Mouse (Mus musculus) hematopoietic stem cell, adult 5-6 weeks (primary cell): ENCODE measurements around the gene Znhit2. TPM values are rescaled to one million over a fixed set of nuclear protein-coding genes. Genes with fewer than 3 reads are reported as not detected.
A peak's percentile ranks its signal among the peaks of the same experiment; 100 is the strongest.

Experiments used
- ATAC-seq, 2 experiments: fragments of 125-278 bp in 1 of 2; replicated peaks in 1 of 2; 2 replicates each; pipeline ENCODE4 v1.8.0; 2016 to 2017; ENCODE audit warnings: inconsistent platforms in 2 of 2, mild to moderate bottlenecking in 2 of 2, moderate number of reproducible peaks in 2 of 2, low read depth in 1 of 2, moderate TSS enrichment in 1 of 2; ENCODE audit not compliant: low FRiP score in 2 of 2, poor library complexity in 2 of 2, severe bottlenecking in 2 of 2, insufficient read depth in 1 of 2, low TSS enrichment in 1 of 2
- total RNA-seq: library from RNA; stranded (forward); fragments of 172-1452, 232-1000 nt; gene quantifications from 2 replicates; pipeline ENCODE4 v1.2.3, GENCODE M21; 2017

The Znhit2 gene
- total RNA-seq, 1 experiment from 2014 or later, result 8.3 TPM

GRCm38 (mm10) chr19:6067011-6067723 lies 6.2 kb downstream of the Znhit2 start:
- ATAC-seq, result peak; percentile 51 to 63

- ATAC-seq, result peak; percentile 87 to 91
Observed at GRCm38 (mm10) chr19:6067724-6068415, 6.9 kb downstream of the Znhit2 start, which contains the start of gene Tm7sf2. TSS of gene Tm7sf2 (minus strand) at chr19:6068373.

DNA sequence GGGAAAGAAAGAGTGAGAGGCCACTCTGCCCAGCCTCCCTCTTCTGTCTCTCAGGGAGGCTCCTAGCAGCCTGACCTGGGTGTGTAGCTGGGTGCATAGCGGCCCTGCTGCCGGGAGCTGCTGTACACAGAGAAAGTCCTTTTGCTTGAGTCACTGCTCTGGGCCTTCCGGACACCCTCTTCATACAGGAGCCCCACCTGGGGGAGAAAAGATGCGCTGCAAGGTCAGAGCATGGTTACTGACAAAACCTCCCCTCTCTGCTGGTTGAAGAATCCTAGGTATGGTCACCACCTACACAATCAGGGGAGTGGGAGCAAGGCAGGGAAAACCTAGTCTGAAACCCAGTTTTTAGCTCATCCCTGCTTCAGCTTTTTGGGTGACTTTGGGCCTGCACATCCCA lies 8.0 kb downstream of the Znhit2 start:
- no peak for ATAC-seq

- no peak for ATAC-seq
Observed at GRCm38 (mm10) chr19:6069851-6070250, 8.9 kb downstream of the Znhit2 start.

GRCm38 (mm10) chr19:6070571-6071250 lies 9.7 kb downstream of the Znhit2 start:
- no peak for ATAC-seq

DNA sequence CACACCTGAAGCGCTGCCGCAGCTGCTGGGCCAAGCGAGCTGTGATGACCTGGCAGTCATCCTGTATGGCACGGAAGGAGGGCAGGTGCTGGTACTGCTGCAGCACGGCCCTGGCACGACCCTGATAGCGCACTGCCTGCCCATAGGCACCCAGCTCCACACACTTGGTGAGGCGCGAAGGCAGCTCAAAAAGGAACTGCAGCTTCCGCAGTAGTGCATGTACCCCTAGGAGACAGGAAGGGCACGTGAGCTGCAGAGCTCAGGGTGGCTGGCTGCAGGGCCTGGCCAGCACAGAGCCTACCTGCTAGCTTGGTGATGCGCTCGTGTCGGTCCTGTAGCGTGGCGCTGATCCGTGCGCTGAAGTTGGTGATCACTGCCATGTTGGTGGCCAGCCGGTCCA lies 10.3 kb downstream of the Znhit2 start:
- no peak for ATAC-seq

GRCm38 (mm10) chr19:6073889-6074288 lies 12.9 kb downstream of the Znhit2 start:
- no peak for ATAC-seq

GRCm38 (mm10) chr19:6076564-6077393 lies 15.8 kb downstream of the Znhit2 start, which contains the start of gene Vps51:
TSS of gene Vps51 (minus strand) at chr19:6077231.
- peak; percentile 87 to 97 for ATAC-seq

- ATAC-seq, result no peak
Observed at GRCm38 (mm10) chr19:6079983-6080480, 19.0 kb downstream of the Znhit2 start, which contains the start of gene Tmem262. TSS of gene Tmem262 (plus strand) at chr19:6080033.

GRCm38 (mm10) chr19:6082156-6082555 lies 21.2 kb downstream of the Znhit2 start, which contains the start of gene Gm28374:
TSS of gene Gm28374 (minus strand) at chr19:6082256.
- no peak for ATAC-seq

GRCm38 (mm10) chr19:6084478-6085248 lies 23.7 kb downstream of the Znhit2 start, which contains the start of the genes Zfpl1 and Cdca5:
TSS of gene Zfpl1 (minus strand) at chr19:6084956.
TSS of gene Cdca5 (plus strand) at chr19:6084983.
- peak; percentile 84 to 97 for ATAC-seq

GRCm38 (mm10) chr19:6085417-6085879 lies 24.5 kb downstream of the Znhit2 start:
- ATAC-seq, result peak; percentile 62 to 74

- ATAC-seq, result no peak
Observed at GRCm38 (mm10) chr19:6088841-6089240, 27.8 kb downstream of the Znhit2 start.

DNA sequence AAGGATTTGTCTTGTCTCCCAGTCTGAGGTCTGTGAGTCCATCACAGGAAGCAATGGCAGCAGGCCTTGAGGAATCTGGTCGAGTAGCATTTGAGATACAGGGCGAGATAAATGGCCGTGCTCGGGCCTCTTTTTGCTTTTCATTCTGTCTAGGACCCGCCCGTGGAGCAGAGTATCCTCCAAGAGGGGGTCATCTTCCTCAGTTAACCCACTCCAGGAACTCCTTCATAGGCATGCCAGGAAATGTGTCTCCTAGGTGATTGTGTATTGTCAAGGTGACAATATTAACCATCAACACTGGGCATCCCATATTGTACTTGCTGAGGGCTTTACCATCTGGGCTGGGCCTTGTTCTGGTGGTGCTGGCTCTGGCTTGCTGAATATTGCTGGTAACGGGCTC lies 33.1 kb downstream of the Znhit2 start, which contains the start of gene AC131692.1:
TSS of gene AC131692.1 (plus strand) at position 301 of the 400 bp plus-strand sequence.
- no peak for ATAC-seq

DNA sequence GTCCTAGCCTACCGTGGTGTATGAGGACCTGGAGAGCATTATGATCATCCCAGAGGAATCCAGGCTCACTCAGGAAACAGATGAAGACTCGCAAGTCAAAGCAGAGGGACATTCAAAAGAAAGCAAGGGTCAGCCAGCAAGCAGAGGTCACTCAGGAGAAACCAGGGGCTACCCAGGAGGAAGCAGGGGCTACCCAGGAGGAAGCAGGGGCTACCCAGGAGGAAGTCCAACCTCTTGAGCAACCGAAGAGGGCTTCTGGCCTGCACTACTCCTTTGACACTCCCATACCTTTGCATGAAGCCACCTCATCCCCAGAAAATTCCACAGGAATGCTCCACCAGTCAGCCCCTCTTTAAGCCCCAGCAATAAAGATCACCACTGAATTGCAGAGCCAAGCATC lies 36.9 kb downstream of the Znhit2 start:
- ATAC-seq, result no peak

GRCm38 (mm10) chr19:6101186-6101585 lies 40.2 kb downstream of the Znhit2 start:
- no peak for ATAC-seq
